Mouse (Mus musculus): ENCODE results near the gene Ttyh2.

The Ttyh2 gene

GRCm38 (mm10) chr11:114711393-114711792, 36.2 kb downstream of the Ttyh2 start:
- DNase-seq (ENCODE audit: low spot score in 2 of 2), result no peak

GRCm38 (mm10) chr11:114711861-114712260, 36.6 kb downstream of the Ttyh2 start:
- no peak for DNase-seq (ENCODE audit: low spot score in 2 of 2)

- DNase-seq (ENCODE audit: low spot score in 2 of 2), result no peak
Observed at GRCm38 (mm10) chr11:114714526-114714925, 39.3 kb downstream of the Ttyh2 start.

- no peak for DNase-seq (ENCODE audit: low spot score in 2 of 2)
Observed at GRCm38 (mm10) chr11:114715531-114715930, 40.3 kb downstream of the Ttyh2 start.

- no peak for DNase-seq (ENCODE audit: low spot score in 2 of 2)
Observed at GRCm38 (mm10) chr11:114720535-114720934, 45.3 kb downstream of the Ttyh2 start.

- DNase-seq (ENCODE audit: low spot score in 2 of 2), result no peak
Observed at GRCm38 (mm10) chr11:114722438-114722837, 47.2 kb downstream of the Ttyh2 start.

- no peak for DNase-seq (ENCODE audit: low spot score in 2 of 2)
Observed at GRCm38 (mm10) chr11:114723030-114723429, 47.8 kb downstream of the Ttyh2 start.

- peak; percentile 41 to 44 for DNase-seq (ENCODE audit: low spot score in 2 of 2)
Observed at GRCm38 (mm10) chr11:114724787-114725590, 49.8 kb downstream of the Ttyh2 start.

- peak; percentile 49 to 61 for DNase-seq (ENCODE audit: low spot score in 2 of 2)
Observed at GRCm38 (mm10) chr11:114726965-114727825, 52.0 kb downstream of the Ttyh2 start, which contains the start of gene Dnaic2. Gene Dnaic2, plus strand, starts transcription at chr11:114727408.

- no peak for DNase-seq (ENCODE audit: low spot score in 2 of 2)
Observed at GRCm38 (mm10) chr11:114727826-114728186, 52.6 kb downstream of the Ttyh2 start.

GRCm38 (mm10) chr11:114728333-114728732, 53.1 kb downstream of the Ttyh2 start:
- DNase-seq (ENCODE audit: low spot score in 2 of 2), result no peak

GRCm38 (mm10) chr11:114729832-114730363, 54.7 kb downstream of the Ttyh2 start:
- DNase-seq (ENCODE audit: low spot score in 2 of 2), result no peak

GRCm38 (mm10) chr11:114731711-114732110, 56.5 kb downstream of the Ttyh2 start:
- DNase-seq (ENCODE audit: low spot score in 2 of 2), result no peak

- no peak for DNase-seq (ENCODE audit: low spot score in 2 of 2)
Observed at GRCm38 (mm10) chr11:114732890-114733289, 57.7 kb downstream of the Ttyh2 start.

GRCm38 (mm10) chr11:114736111-114736510, 60.9 kb downstream of the Ttyh2 start:
- no peak for DNase-seq (ENCODE audit: low spot score in 2 of 2)

- DNase-seq (ENCODE audit: low spot score in 2 of 2), result no peak
Observed at GRCm38 (mm10) chr11:114736913-114737624, 61.8 kb downstream of the Ttyh2 start.

- DNase-seq (ENCODE audit: low spot score in 2 of 2), result no peak
Observed at GRCm38 (mm10) chr11:114740598-114740997, 65.4 kb downstream of the Ttyh2 start.

- no peak for DNase-seq (ENCODE audit: low spot score in 2 of 2)
Observed at GRCm38 (mm10) chr11:114741451-114741850, 66.2 kb downstream of the Ttyh2 start.

GRCm38 (mm10) chr11:114745134-114745533, 69.9 kb downstream of the Ttyh2 start:
- peak; percentile 73 to 78 for DNase-seq (ENCODE audit: low spot score in 2 of 2)

GRCm38 (mm10) chr11:114747564-114748138, 72.4 kb downstream of the Ttyh2 start:
- DNase-seq (ENCODE audit: low spot score in 2 of 2), result no peak
